Mouse (Mus musculus) kidney, adult 2 months (tissue): ENCODE measurements around the gene Dnajc10.

Experiments used
- CTCF ChIP-seq: fragments of 200-500 bp; conservative IDR thresholded peaks from 2 replicates; pipeline ENCODE4 v1.5.1; 2011; ENCODE audit warnings: low read depth, mild to moderate bottlenecking, control low read depth, low read length, moderate library complexity, mixed read lengths; ENCODE audit not compliant: insufficient read depth, insufficient read length
- POLR2A ChIP-seq: fragments of 200-500 bp; IDR thresholded peaks from one replicate; pipeline ENCODE4 v1.6.1; 2011; ENCODE audit warnings: low read depth, low read length, control low read depth

DNA sequence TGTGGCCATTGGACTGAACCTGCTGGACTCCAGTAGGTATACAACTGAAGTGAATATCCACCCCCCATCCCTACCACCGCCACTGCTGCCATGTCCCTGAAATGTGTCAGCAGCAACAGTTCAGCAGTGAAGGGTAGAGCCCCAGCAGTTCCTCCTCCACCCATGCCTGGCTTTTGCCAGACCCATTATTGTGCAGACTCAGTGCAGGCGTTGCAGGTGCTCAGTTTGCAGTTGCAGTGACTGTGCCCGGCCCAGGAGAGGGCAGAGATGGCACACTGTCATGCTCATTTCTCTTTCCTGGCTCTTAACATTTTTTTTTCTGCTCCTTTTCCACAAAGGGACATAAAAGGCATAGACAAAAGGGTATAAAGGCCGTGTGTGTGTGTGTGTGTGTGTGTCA lies 41.5 kb upstream of the Dnajc10 start:
- no peak; the same call in 1 of the 2 replicates for TF ChIP-seq CTCF
- no peak for TF ChIP-seq POLR2A
